Mouse (Mus musculus) skeletal muscle tissue, adult 2 months (tissue): ENCODE data around the gene Nrcam.
A peak's percentile ranks its signal among the peaks of the same experiment; 100 is the strongest.

ENCODE experiments used
- DNase-seq: peaks from one replicate; pipeline ENCODE4 v3.0.0-alpha.2; 2012; ENCODE audit warnings: low read depth, low spot score

The Nrcam gene

GRCm38 (mm10) chr12:44357881-44358280 is 29.2 kb downstream of the Nrcam start:
- no peak for DNase-seq

GRCm38 (mm10) chr12:44371076-44371710 is 42.5 kb downstream of the Nrcam start:
- DNase-seq = no peak

- DNase-seq = no peak
Measured at GRCm38 (mm10) chr12:44375956-44376355, 47.3 kb downstream of the Nrcam start.

GRCm38 (mm10) chr12:44378431-44379161 is 49.9 kb downstream of the Nrcam start:
- DNase-seq = no peak

GRCm38 (mm10) chr12:44380805-44381204 is 52.1 kb downstream of the Nrcam start:
- DNase-seq = no peak

GRCm38 (mm10) chr12:44386398-44386797 is 57.7 kb downstream of the Nrcam start:
- DNase-seq = no peak

- DNase-seq = no peak
Measured at GRCm38 (mm10) chr12:44388220-44388619, 59.5 kb downstream of the Nrcam start.

- no peak for DNase-seq
Measured at GRCm38 (mm10) chr12:44390391-44391137, 61.9 kb downstream of the Nrcam start.

GRCm38 (mm10) chr12:44394901-44395300 is 66.2 kb downstream of the Nrcam start:
- no peak for DNase-seq

GRCm38 (mm10) chr12:44397782-44398181 is 69.1 kb downstream of the Nrcam start:
- no peak for DNase-seq

GRCm38 (mm10) chr12:44402134-44402533 is 73.4 kb downstream of the Nrcam start:
- no peak for DNase-seq

GRCm38 (mm10) chr12:44403270-44403669 is 74.6 kb downstream of the Nrcam start:
- no peak for DNase-seq

GRCm38 (mm10) chr12:44403731-44404424 is 75.2 kb downstream of the Nrcam start:
- no peak for DNase-seq

- DNase-seq = no peak
Measured at GRCm38 (mm10) chr12:44409786-44410185, 81.1 kb downstream of the Nrcam start.

- DNase-seq = peak; percentile 30
Measured at GRCm38 (mm10) chr12:44411031-44411430, 82.3 kb downstream of the Nrcam start.

- DNase-seq = no peak
Measured at GRCm38 (mm10) chr12:44422154-44422866, 93.6 kb downstream of the Nrcam start.

GRCm38 (mm10) chr12:44422867-44423255 is 94.2 kb downstream of the Nrcam start:
- no peak for DNase-seq

- DNase-seq = no peak
Measured at GRCm38 (mm10) chr12:44424011-44424410, 95.3 kb downstream of the Nrcam start.

GRCm38 (mm10) chr12:44425040-44425439 is 96.4 kb downstream of the Nrcam start:
- DNase-seq = no peak

GRCm38 (mm10) chr12:44430335-44430734 is 101.7 kb downstream of the Nrcam start:
- no peak for DNase-seq

- DNase-seq = no peak
Measured at GRCm38 (mm10) chr12:44430996-44431395, 102.3 kb downstream of the Nrcam start.
